Mouse (Mus musculus) heart, embryonic 13.5 days (tissue): ENCODE results near the gene Stk11. TPM values are rescaled to one million over a fixed set of nuclear protein-coding genes. Genes with fewer than 3 reads are reported as not detected.

Experiments used
- ATAC-seq: fragments of 200-750 bp; cut with Nextera tagmentation; 2 replicates; pipeline ENCODE4 v1.8.0; 2017; ENCODE audit warnings: moderate TSS enrichment; ENCODE audit not compliant: insufficient number of reproducible peaks, low FRiP score, low TSS enrichment; ENCODE audit errors: extremely low read depth
- H3K27ac ChIP-seq: fragments of 300-500 bp; sonication (generic); replicated peaks from 2 replicates; pipeline ENCODE4 v1.5.1; 2015; ENCODE audit warnings: moderate library complexity, mild to moderate bottlenecking, inconsistent platforms
- H3K27me3 ChIP-seq: fragments of 300-500 bp; sonication (generic); replicated peaks from 2 replicates; pipeline ENCODE4 v1.6.1; 2015; ENCODE audit warnings: mild to moderate bottlenecking, inconsistent platforms
- H3K36me3 ChIP-seq: fragments of 300-500 bp; sonication (generic); 2 replicates; pipeline ENCODE4 v1.6.1; 2015; ENCODE audit warnings: mild to moderate bottlenecking, inconsistent platforms
- H3K4me1 ChIP-seq: fragments of 300-500 bp; sonication (generic); 2 replicates; pipeline ENCODE4 v1.6.1; 2015; ENCODE audit warnings: inconsistent platforms
- H3K4me2 ChIP-seq: fragments of 300-500 bp; sonication (generic); 2 replicates; pipeline ENCODE4 v1.6.1; 2015; ENCODE audit warnings: inconsistent platforms, mild to moderate bottlenecking, moderate library complexity
- H3K4me3 ChIP-seq: fragments of 300-500 bp; sonication (generic); 2 replicates; pipeline ENCODE4 v1.5.1; 2015; ENCODE audit warnings: moderate library complexity, mild to moderate bottlenecking, inconsistent platforms
- H3K9ac ChIP-seq: fragments of 300-500 bp; sonication (generic); 2 replicates; pipeline ENCODE4 v1.6.1; 2015; ENCODE audit warnings: inconsistent platforms, mild to moderate bottlenecking, moderate library complexity
- H3K9me3 ChIP-seq: fragments of 300-500 bp; sonication (generic); 2 replicates; pipeline ENCODE4 v1.6.1; 2016; ENCODE audit warnings: inconsistent platforms
- WGBS: fragments of 180-500 bp; shearing (Covaris S2); methylation state at CpG from one replicate; pipeline ENCODE4 v1.1.7; 2015; ENCODE audit warnings: mixed read lengths; 5-methylcytosine and 5-hydroxymethylcytosine counted together
- polyA plus RNA-seq: library from polyadenylated mRNA; unstranded; fragments of >200 nt; fragmentation: Nextera tagmentation; extraction: Ambion mirVana; gene quantifications from 2 replicates; pipeline ENCODE4 v1.2.1, GENCODE M21; 2015

Gene Stk11
- polyA plus RNA-seq, 1 experiment from 2014 or later = 13.0 TPM

- Histone ChIP-seq H3K27ac (peak overlapping the region; percentile 89), H3K4me3 (peak overlapping the region; percentile 96), H3K27me3 (no peaks in the 10 kb centered on the region), H3K9me3 (no peaks in the 10 kb centered on the region), H3K36me3 (peaks cover 36% of the 10 kb centered on the region), H3K4me1 (peaks cover 52% of the 10 kb centered on the region), H3K9ac (peak overlapping the region; percentile 97), H3K4me2 (peak overlapping the region; percentile 84)
- under 1% methylated on average over 63 of the region's 63 CpGs for WGBS
- no peak for ATAC-seq
Measured at GRCm38 (mm10) chr10:80115944-80116335, 337 bp downstream of the Stk11 start.

- Histone ChIP-seq H3K4me3 (peak overlapping the region; percentile 96), H3K27me3 (no peaks in the 10 kb centered on the region), H3K27ac (peak overlapping the region; percentile 89), H3K9ac (peak overlapping the region; percentile 97), H3K4me2 (peak overlapping the region; percentile 84), H3K4me1 (peaks cover 54% of the 10 kb centered on the region), H3K36me3 (peaks cover 42% of the 10 kb centered on the region), H3K9me3 (no peaks in the 10 kb centered on the region)
- under 1% methylated on average over 27 of the region's 27 CpGs for WGBS
- ATAC-seq = no peak
Measured at GRCm38 (mm10) chr10:80116563-80116926, 942 bp downstream of the Stk11 start.

- peak overlapping the region; percentile 96 for H3K4me3 ChIP-seq
- H3K27ac ChIP-seq = peak overlapping the region; percentile 89
- H3K4me2 ChIP-seq = peak overlapping the region; percentile 84
- peak overlapping the region; percentile 97 for H3K9ac ChIP-seq
- H3K9me3 ChIP-seq = no peaks in the 10 kb centered on the region
- ATAC-seq = no peak
- 1% methylated on average over 30 of the region's 30 CpGs for WGBS
- no peaks in the 10 kb centered on the region for H3K27me3 ChIP-seq
- peaks cover 47% of the 10 kb centered on the region for H3K36me3 ChIP-seq
- H3K4me1 ChIP-seq = peaks cover 56% of the 10 kb centered on the region
Measured at GRCm38 (mm10) chr10:80116927-80117691, 1.5 kb downstream of the Stk11 start.

GRCm38 (mm10) chr10:80117736-80118135 lies 2.1 kb downstream of the Stk11 start:
- peaks cover 54% of the 10 kb centered on the region for H3K36me3 ChIP-seq
- ATAC-seq = no peak
- H3K4me3 ChIP-seq = peak overlapping the region; percentile 96
- H3K27me3 ChIP-seq = no peaks in the 10 kb centered on the region
- peak overlapping the region; percentile 97 for H3K9ac ChIP-seq
- H3K4me1 ChIP-seq = peaks cover 56% of the 10 kb centered on the region
- H3K4me2 ChIP-seq = peak overlapping the region; percentile 84
- H3K9me3 ChIP-seq = no peaks in the 10 kb centered on the region
- WGBS = 33% methylated on average over 1 of the region's 1 CpGs
- H3K27ac ChIP-seq = peak overlapping the region; percentile 89; the same call in 1 of the 2 replicates

GRCm38 (mm10) chr10:80118552-80118951 lies 2.9 kb downstream of the Stk11 start:
- H3K4me3 ChIP-seq = peak overlapping the region; percentile 96
- H3K9ac ChIP-seq = peak overlapping the region; percentile 97
- peaks cover 61% of the 10 kb centered on the region for H3K4me1 ChIP-seq
- H3K36me3 ChIP-seq = peaks cover 62% of the 10 kb centered on the region
- H3K4me2 ChIP-seq = peak overlapping the region; percentile 84
- WGBS = 74% methylated on average over 6 of the region's 6 CpGs
- H3K27me3 ChIP-seq = no peaks in the 10 kb centered on the region
- no peak for ATAC-seq
- no peaks in the 10 kb centered on the region for H3K9me3 ChIP-seq
- no peak overlapping the region for H3K27ac ChIP-seq

GRCm38 (mm10) chr10:80120146-80120545 lies 4.5 kb downstream of the Stk11 start:
- no peak for ATAC-seq
- peak overlapping the region; percentile 84; the same call in 1 of the 2 replicates for H3K4me2 ChIP-seq
- 66% methylated on average over 2 of the region's 2 CpGs for WGBS
- H3K27ac ChIP-seq = 0 out of 2 replicates have a peak overlapping the region, but pooled peaks have one; percentile 1
- H3K27me3 ChIP-seq = no peaks in the 10 kb centered on the region
- H3K9ac ChIP-seq = peak overlapping the region; percentile 25
- peaks cover 61% of the 10 kb centered on the region for H3K4me1 ChIP-seq
- H3K4me3 ChIP-seq = no peak overlapping the region
- H3K9me3 ChIP-seq = no peaks in the 10 kb centered on the region
- H3K36me3 ChIP-seq = peaks cover 74% of the 10 kb centered on the region

GRCm38 (mm10) chr10:80121639-80122038 lies 6.0 kb downstream of the Stk11 start:
- peaks cover 89% of the 10 kb centered on the region for H3K36me3 ChIP-seq
- H3K27ac ChIP-seq = no peak overlapping the region
- H3K27me3 ChIP-seq = no peaks in the 10 kb centered on the region
- no peak overlapping the region for H3K9ac ChIP-seq
- WGBS = 67% methylated on average over 2 of the region's 2 CpGs
- H3K9me3 ChIP-seq = no peaks in the 10 kb centered on the region
- H3K4me2 ChIP-seq = no peak overlapping the region
- H3K4me3 ChIP-seq = no peak overlapping the region; the same call in 1 of the 2 replicates
- peaks cover 60% of the 10 kb centered on the region for H3K4me1 ChIP-seq
- no peak for ATAC-seq

- H3K4me1 ChIP-seq = peaks cover 36% of the 10 kb centered on the region
- peak overlapping the region; percentile 61; the same call in 1 of the 2 replicates for H3K9ac ChIP-seq
- H3K27me3 ChIP-seq = no peaks in the 10 kb centered on the region
- WGBS = 84% methylated on average over 9 of the region's 9 CpGs
- peak overlapping the region; percentile 11; the same call in 1 of the 2 replicates for H3K4me2 ChIP-seq
- no peaks in the 10 kb centered on the region for H3K9me3 ChIP-seq
- peaks cover 96% of the 10 kb centered on the region for H3K36me3 ChIP-seq
- no peak for ATAC-seq
- no peak overlapping the region for H3K27ac ChIP-seq
- H3K4me3 ChIP-seq = no peak overlapping the region
Measured at GRCm38 (mm10) chr10:80123932-80124562, 8.4 kb downstream of the Stk11 start.

GRCm38 (mm10) chr10:80127920-80128319 lies 12.3 kb downstream of the Stk11 start:
- H3K36me3 ChIP-seq = peaks cover 97% of the 10 kb centered on the region
- H3K9me3 ChIP-seq = no peaks in the 10 kb centered on the region
- no peak overlapping the region for H3K4me3 ChIP-seq
- no peak for ATAC-seq
- peaks cover 5% of the 10 kb centered on the region; the same call in 1 of the 2 replicates for H3K27me3 ChIP-seq
- H3K9ac ChIP-seq = no peak overlapping the region
- WGBS = 94% methylated on average over 8 of the region's 8 CpGs
- no peak overlapping the region for H3K4me2 ChIP-seq
- H3K27ac ChIP-seq = no peak overlapping the region
- H3K4me1 ChIP-seq = peaks cover 30% of the 10 kb centered on the region

- Histone ChIP-seq H3K4me1 (peaks cover 32% of the 10 kb centered on the region), H3K9ac (no peak overlapping the region), H3K27me3 (peaks cover 11% of the 10 kb centered on the region), H3K27ac (no peak overlapping the region), H3K36me3 (peaks cover 85% of the 10 kb centered on the region), H3K4me3 (no peak overlapping the region), H3K9me3 (no peaks in the 10 kb centered on the region), H3K4me2 (no peak overlapping the region)
- ATAC-seq = no peak
- 93% methylated on average over 9 of the region's 9 CpGs for WGBS
Measured at GRCm38 (mm10) chr10:80129846-80130245, 14.2 kb downstream of the Stk11 start.

- 0 out of 2 replicates have a peak overlapping the region, but pooled peaks have one; percentile 59 for H3K9ac ChIP-seq
- H3K36me3 ChIP-seq = peaks cover 81% of the 10 kb centered on the region
Measured at GRCm38 (mm10) chr10:80130403-80131031, 14.9 kb downstream of the Stk11 start.

More at GRCm38 (mm10) chr10:80130403-80131031, 14.9 kb downstream of the Stk11 start:
- Histone ChIP-seq H3K27ac (no peak overlapping the region), H3K9me3 (no peaks in the 10 kb centered on the region), H3K27me3 (peaks cover 18% of the 10 kb centered on the region), H3K4me3 (no peak overlapping the region), H3K4me1 (peaks cover 32% of the 10 kb centered on the region), H3K4me2 (no peak overlapping the region)
- no peak for ATAC-seq
- WGBS = 83% methylated on average over 18 of the region's 18 CpGs
